Mouse (Mus musculus): ENCODE measurements around the gene Zfp579.

DNA sequence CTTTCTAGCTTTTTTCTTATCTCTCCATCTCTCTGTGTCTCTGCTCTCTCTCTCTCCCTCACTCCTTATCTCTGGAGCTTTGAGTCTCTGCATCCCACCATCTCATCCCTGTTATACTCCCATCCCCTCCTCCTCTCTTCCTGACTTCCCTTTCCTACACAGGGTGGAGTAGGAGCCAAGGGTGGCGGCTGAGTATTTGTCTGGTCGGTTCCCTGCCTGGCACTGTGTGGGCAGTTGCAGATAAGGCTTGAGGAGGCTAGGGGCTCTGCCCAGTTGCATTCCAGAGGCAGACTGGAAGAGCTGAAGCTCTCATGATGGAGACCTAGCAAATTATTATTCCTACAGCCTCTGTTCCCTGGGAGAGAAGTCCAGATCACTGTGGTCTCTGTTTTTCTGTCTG, 7.7 kb downstream of the Zfp579 start:
- no peak for TF ChIP-seq CTCF (IDR thresholded peaks at IDR 0.05; ENCODE audit: borderline replicate concordance, insufficient read depth, low read length)
- no peak for TF ChIP-seq POLR2A (IDR thresholded peaks at IDR 0.05; ENCODE audit: low read depth, low read length)
